Mouse (Mus musculus): ENCODE measurements around the gene Ebf1.

GRCm38 (mm10) chr11:44756321-44756720 is 139.2 kb downstream of the Ebf1 start:
- TF ChIP-seq EP300 (IDR thresholded peaks at IDR 0.05), result no peak
- TF ChIP-seq CTCF (IDR thresholded peaks at IDR 0.05), result no peak
